Mouse (Mus musculus) liver, postnatal 0 days (tissue): ENCODE results near the gene 4921517D22Rik.

Source experiments
- CTCF ChIP-seq: sonication (generic); IDR thresholded peaks from 2 replicates; pipeline ENCODE4 v1.5.1; 2016; ENCODE audit warnings: antibody characterized with exemption, low read depth
- EP300 ChIP-seq: IDR thresholded peaks from 2 replicates; pipeline ENCODE4 v1.6.1; 2016; ENCODE audit warnings: antibody characterized with exemption, low read depth, mild to moderate bottlenecking

DNA sequence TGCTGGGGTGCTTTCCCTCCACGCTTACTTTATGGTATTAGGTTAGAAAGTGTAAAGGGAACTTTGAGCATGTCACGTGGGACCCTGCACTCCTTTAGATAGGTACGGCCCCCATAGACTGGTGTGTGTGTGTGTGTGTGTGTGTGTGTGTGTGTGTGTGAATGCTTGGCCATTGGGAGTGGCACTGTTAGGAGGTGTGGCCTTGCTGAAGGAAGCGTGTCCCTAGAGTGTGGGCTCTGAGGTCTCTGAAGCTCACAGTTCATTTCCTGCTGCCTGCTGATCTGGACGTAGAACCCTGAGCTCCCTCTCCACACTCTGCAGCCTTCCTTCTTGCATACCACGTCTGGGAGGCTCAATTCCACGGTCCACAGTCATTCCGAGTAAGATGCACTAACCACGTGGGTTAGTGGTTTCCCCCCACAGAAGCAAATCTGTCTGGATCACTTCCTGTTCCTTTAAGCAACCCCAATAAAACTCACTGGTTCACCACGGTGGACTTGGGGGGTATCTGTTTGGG, 37.5 kb downstream of the 4921517D22Rik start:
- no peak for TF ChIP-seq CTCF
- no peak for TF ChIP-seq EP300
